ENCODE assay signal across 10 mouse cellular contexts in the genomic region with DNA sequence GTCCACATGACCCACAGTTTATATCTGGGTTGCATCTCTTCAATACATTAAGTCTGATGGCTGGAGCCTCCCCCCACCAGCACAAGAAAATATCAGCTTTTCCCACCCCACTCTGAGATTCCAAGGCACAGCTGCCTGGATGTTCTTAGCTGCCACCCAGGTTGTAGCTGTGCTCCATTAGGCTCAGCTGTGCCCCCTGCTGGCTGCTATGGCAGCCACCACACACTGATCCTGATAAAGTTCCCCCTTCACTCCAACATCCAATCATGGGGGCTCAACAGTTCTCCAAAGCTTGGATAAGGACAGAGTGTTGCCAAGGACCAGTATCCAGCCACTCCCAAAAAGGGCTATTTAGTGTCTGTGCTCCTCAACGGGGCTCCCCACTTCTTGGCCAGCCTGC. TPM values are rescaled to one million over a fixed set of nuclear protein-coding genes. Genes with fewer than 3 reads are reported as not detected.
DNase-seq lines count a peak whose midpoint lies in the region; ATAC-seq and TF ChIP-seq lines count a peak whose summit lies in the region.
"Had no signal": no experiment of that assay in that cellular context is flagged by ENCODE, and none has a peak within 500 bp of the region (broad histone marks: within the 10 kb centered on the region; RNA-seq: fewer than 3 reads in every experiment).

No protein-coding gene starts in this region.

- no peak for TF ChIP-seq EP300 in lung, postnatal 0 days (IDR thresholded peaks at IDR 0.05)

- no peak overlapping the region for H3K4me3 ChIP-seq in layer of hippocampus, adult 2 months
- no peak overlapping the region for H3K4me3 ChIP-seq in lung, postnatal 0 days (ENCODE audit: low read depth, low read length)
- H3K4me3 ChIP-seq: hindbrain, embryonic 15.5 days; neural tube, embryonic 12.5 days had no signal

- WGBS in lung, postnatal 0 days = 50% methylated on average over 1 of the region's 1 CpGs

- H3K36me3 ChIP-seq in lung, postnatal 0 days (ENCODE audit: insufficient read depth, low read length) = no peaks in the 10 kb centered on the region
- H3K36me3 ChIP-seq: hindbrain, embryonic 15.5 days; neural tube, embryonic 12.5 days had no signal

- TF ChIP-seq CTCF in layer of hippocampus, adult 2 months (conservative IDR thresholded peaks at IDR 0.05) = peak; percentile 84
- TF ChIP-seq CTCF in lung, postnatal 0 days (IDR thresholded peaks at IDR 0.05) = peak; percentile 80

- H3K27me3 ChIP-seq in lung, postnatal 0 days (replicated peaks; ENCODE audit: insufficient read depth, low read length) = no peaks in the 10 kb centered on the region
- H3K27me3 ChIP-seq: hindbrain, embryonic 15.5 days; neural tube, embryonic 12.5 days had no signal

- no peak overlapping the region for H3K9ac ChIP-seq in lung, postnatal 0 days (replicated peaks; ENCODE audit: low read depth)
- H3K9ac ChIP-seq: hindbrain, embryonic 15.5 days; neural tube, embryonic 12.5 days had no signal

- no peak overlapping the region for H3K4me2 ChIP-seq in lung, postnatal 0 days (replicated peaks; ENCODE audit: low read depth, low read length)
- H3K4me2 ChIP-seq: hindbrain, embryonic 15.5 days; neural tube, embryonic 12.5 days had no signal

- H3K4me1 ChIP-seq in lung, postnatal 0 days (ENCODE audit: insufficient read depth, low read depth, low read length) = no peaks in the 10 kb centered on the region
- H3K4me1 ChIP-seq: hindbrain, embryonic 15.5 days; neural tube, embryonic 12.5 days had no signal

- H3K27ac ChIP-seq in layer of hippocampus, adult 2 months = peak overlapping the region; percentile 48; the same call in 1 of the 2 replicates
- no peak overlapping the region for H3K27ac ChIP-seq in lung, postnatal 0 days (ENCODE audit: low read length)
- H3K27ac ChIP-seq: hindbrain, embryonic 15.5 days; neural tube, embryonic 12.5 days had no signal

- DNase-seq in adrenal gland, adult (ENCODE audit: inconsistent age in 2 of 2, low spot score in 1 of 2) = peak; percentile 38 to 63
- DNase-seq in adrenal gland, postnatal 4 days (ENCODE audit: low spot score in 2 of 2) = no peak
- peak in 1 of 2 experiments; percentile 55 for DNase-seq in layer of hippocampus, adult 2 months (ENCODE audit: low spot score in 2 of 2)
- DNase-seq in layer of hippocampus, postnatal 36 days = no peak
- peak; percentile 6 for DNase-seq in MEL-GATA-1-ER (ENCODE audit: extremely low read depth, low read depth)
- peak; percentile 62 for DNase-seq in embryo, embryonic 11 days
- peak; percentile 51 for DNase-seq in lung, postnatal 0 days (ENCODE audit: low spot score)
- no peak for DNase-seq in T-cell, adult 2 months (ENCODE audit: low spot score)

- ATAC-seq in lung, postnatal 0 days = peak; percentile 30; the same call in 1 of the 2 replicates

- H3K9me3 ChIP-seq in lung, postnatal 0 days (ENCODE audit: low read length) = no peaks in the 10 kb centered on the region
- H3K9me3 ChIP-seq: hindbrain, embryonic 15.5 days; neural tube, embryonic 12.5 days had no signal

RNA-seq across cellular contexts. Expression of a gene that starts 48.3 kb away (rescaled TPM):
- total RNA-seq in adrenal gland, postnatal 4 days (2021) = 1 to 10 TPM in 1 of 2 experiments, under 1 TPM in 1; 0.90 to 5.9 TPM
- 100 to 1,000 TPM; 139 to 149 TPM for total RNA-seq in layer of hippocampus, adult 2 months (2021)
- total RNA-seq in layer of hippocampus, postnatal 36 days (2021) = 100 to 1,000 TPM; 138 to 140 TPM
- 13.0 and 13.2 TPM in 2 replicates for polyA plus RNA-seq in lung, postnatal 0 days (2015; fragmentation: Nextera tagmentation; extraction: Ambion mirVana)

Comparison
In these comparisons a context has a peak if more than half of its experiments do, and no peak if none do; other contexts are left out.
1. DNase-seq: peak in adrenal gland, adult (2 of 2), MEL-GATA-1-ER (single experiment), embryo, embryonic 11 days (single experiment) and lung, postnatal 0 days (single experiment); none in adrenal gland, postnatal 4 days (0 of 2), layer of hippocampus, postnatal 36 days (0 of 2) and T-cell, adult 2 months (single experiment).
2. RNA of a gene that starts 48.3 kb away (total RNA-seq): 139 to 149 TPM in layer of hippocampus, adult 2 months and 138 to 140 TPM in layer of hippocampus, postnatal 36 days; 0.90 to 5.9 TPM in adrenal gland, postnatal 4 days; every median in the first group is over 10 times any median in the second.